Comparison of ENCODE assay signal across 21 mouse cellular contexts in genomic region chr4:55874875-55875274, GRCm38 (mm10).
DNase-seq lines count a peak whose midpoint lies in the region; ATAC-seq and TF ChIP-seq lines count a peak whose summit lies in the region.
"Had no signal": no experiment of that assay in that cellular context is flagged by ENCODE, and none has a peak within 500 bp of the region (broad histone marks: within the 10 kb centered on the region; RNA-seq: fewer than 3 reads in every experiment).

No protein-coding gene starts in this region.

- peak; percentile 13 to 25 for DNase-seq in cerebellum, postnatal 25 days
- no peak for DNase-seq in cerebellum, adult 2 months
- DNase-seq in kidney, adult 18-20 months, result peak; percentile 5
- peak; percentile 18 for DNase-seq in lung, postnatal 10 days
- DNase-seq in lung, postnatal 14 days, result no peak
- peak; percentile 11 to 34 for DNase-seq in lung, postnatal 4 days
- DNase-seq: cerebellum, adult 8-10 months; embryo, embryonic 11 days; right cerebral cortex, postnatal 25 days; thymus, postnatal 36 days had no signal

- no peaks in the 10 kb centered on the region for H3K36me3 ChIP-seq in kidney, embryonic 15.5 days
- H3K36me3 ChIP-seq: heart, embryonic 15.5 days; limb, embryonic 13.5 days; liver, embryonic 15.5 days; midbrain, embryonic 10.5 days had no signal

- no peak for ATAC-seq in kidney, embryonic 15.5 days (replicated peaks; ENCODE audit: low FRiP score)
- ATAC-seq: intestine, postnatal 0 days had no signal

- TF ChIP-seq CTCF in cerebellum, adult 2 months (IDR thresholded peaks at IDR 0.05; ENCODE audit: borderline replicate concordance, insufficient read depth, low read depth, low read length), result no peak

- H3K27ac ChIP-seq in cerebellum, adult 2 months (ENCODE audit: insufficient read depth, low read length), result no peak overlapping the region
- no peak overlapping the region for H3K27ac ChIP-seq in kidney, embryonic 15.5 days
- H3K27ac ChIP-seq: heart, adult 2 months; heart, embryonic 15.5 days; hindbrain, postnatal 0 days; left cerebral cortex, adult 2 months; limb, embryonic 13.5 days; liver, embryonic 15.5 days; macrophage; midbrain, embryonic 10.5 days had no signal

- WGBS in cerebellum, adult 2 months, result 13% methylated on average over 7 of the region's 7 CpGs
- 56% methylated on average over 7 of the region's 7 CpGs for WGBS in kidney, embryonic 15.5 days

- no peaks in the 10 kb centered on the region for H3K27me3 ChIP-seq in cerebellum, adult 2 months (ENCODE audit: control insufficient read depth, insufficient read depth, low read length)
- H3K27me3 ChIP-seq in kidney, embryonic 15.5 days, result no peaks in the 10 kb centered on the region
- H3K27me3 ChIP-seq: CH12.LX; heart, embryonic 15.5 days; limb, embryonic 13.5 days; liver, embryonic 15.5 days had no signal

- no peak overlapping the region for H3K9ac ChIP-seq in kidney, embryonic 15.5 days
- H3K9ac ChIP-seq: heart, embryonic 15.5 days; limb, embryonic 13.5 days; liver, embryonic 15.5 days had no signal

- TF ChIP-seq POLR2A in cerebellum, adult 2 months (IDR thresholded peaks at IDR 0.05; ENCODE audit: borderline replicate concordance, insufficient read depth, low read length), result no peak

- H3K9me3 ChIP-seq in kidney, embryonic 15.5 days (replicated peaks), result no peaks in the 10 kb centered on the region
- H3K9me3 ChIP-seq: heart, embryonic 15.5 days; limb, embryonic 13.5 days; liver, embryonic 15.5 days; midbrain, embryonic 10.5 days had no signal

- H3K4me2 ChIP-seq in kidney, embryonic 15.5 days, result no peak overlapping the region
- H3K4me2 ChIP-seq: heart, embryonic 15.5 days; limb, embryonic 13.5 days; liver, embryonic 15.5 days had no signal

- H3K4me1 ChIP-seq in cerebellum, adult 2 months (ENCODE audit: control insufficient read depth, insufficient read depth, low read length), result peaks cover 7% of the 10 kb centered on the region; the same call in 1 of the 2 replicates
- no peaks in the 10 kb centered on the region for H3K4me1 ChIP-seq in kidney, embryonic 15.5 days
- H3K4me1 ChIP-seq: heart, embryonic 15.5 days; liver, embryonic 15.5 days; midbrain, embryonic 10.5 days had no signal

- no peak overlapping the region for H3K4me3 ChIP-seq in cerebellum, adult 2 months (replicated peaks; ENCODE audit: insufficient read depth, low read depth, low read length)
- H3K4me3 ChIP-seq in kidney, embryonic 15.5 days (replicated peaks), result no peak overlapping the region
- H3K4me3 ChIP-seq: heart, adult 2 months; heart, embryonic 15.5 days; left cerebral cortex, adult 2 months; limb, embryonic 13.5 days; liver, embryonic 15.5 days; midbrain, embryonic 10.5 days had no signal

Comparison
In these comparisons a context has a peak if more than half of its experiments do, and no peak if none do; other contexts are left out.
1. DNase-seq: peak in cerebellum, postnatal 25 days (2 of 2), kidney, adult 18-20 months (single experiment), lung, postnatal 10 days (single experiment) and lung, postnatal 4 days (2 of 2); none in cerebellum, adult 2 months (0 of 2) and lung, postnatal 14 days (single experiment).